Mouse (Mus musculus) ES-Bruce4 (cell line): ENCODE measurements around the gene Rxfp2.

ENCODE experiments used
- CTCF ChIP-seq: IDR thresholded peaks from one replicate; pipeline ENCODE4 v1.8.1; 2011; ENCODE audit warnings: low read depth, low read length
- POLR2A ChIP-seq: IDR thresholded peaks from one replicate; pipeline ENCODE4 v1.8.1; 2011; ENCODE audit warnings: low read length; ENCODE audit not compliant: insufficient read depth

DNA sequence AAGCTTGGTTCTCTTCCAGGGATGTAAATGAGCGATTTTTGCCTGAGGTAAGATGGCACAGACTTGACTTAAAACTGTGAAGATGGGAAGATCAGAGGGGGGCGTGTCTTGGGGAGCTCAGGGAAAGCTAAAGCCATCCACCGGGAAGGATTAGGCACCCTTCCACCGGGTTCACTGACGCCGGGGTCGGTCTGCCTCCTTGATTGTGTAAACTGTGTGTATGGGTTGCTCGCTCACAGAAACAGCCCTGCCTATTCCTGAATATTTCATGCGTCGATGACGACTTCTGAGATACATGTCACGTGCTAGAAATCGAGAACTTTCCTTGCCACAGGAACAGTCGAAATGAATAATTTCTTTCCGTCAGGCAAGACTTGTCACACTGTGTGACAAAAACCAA is 6.9 kb downstream of the Rxfp2 start:
- TF ChIP-seq POLR2A (no peak), CTCF (no peak)
